Mouse (Mus musculus): Measurements from ENCODE around the gene Ccdc85c.

- TF ChIP-seq ZNF384 (IDR thresholded peaks at IDR 0.05; ENCODE audit: low read depth, low read length), result no peak
- TF ChIP-seq NRF1 (IDR thresholded peaks at IDR 0.05; ENCODE audit: low read depth, low read length), result no peak
- no peak for TF ChIP-seq ETS1 (conservative IDR thresholded peaks at IDR 0.05; ENCODE audit: low read depth, low read length)
- no peak for TF ChIP-seq E2F4 (IDR thresholded peaks at IDR 0.05; ENCODE audit: insufficient replicate concordance, low read depth, low read length)
- peak; percentile 23; the same call in 1 of the 2 replicates for TF ChIP-seq POLR2A (IDR thresholded peaks at IDR 0.05; ENCODE audit: low read depth, low read length)
- peak; percentile 95 for TF ChIP-seq UBTF (IDR thresholded peaks at IDR 0.05; ENCODE audit: low read depth, low read length)
- TF ChIP-seq MYC (IDR thresholded peaks at IDR 0.05; ENCODE audit: low read depth, low read length), result no peak
- no peak; the same call in 1 of the 2 replicates for TF ChIP-seq SIN3A (IDR thresholded peaks at IDR 0.05; ENCODE audit: low read length)
- no peak for TF ChIP-seq CTCF (conservative IDR thresholded peaks at IDR 0.05 in 1 of 2, IDR thresholded peaks at IDR 0.05 in 1 of 2; ENCODE audit: low read depth in 2 of 2, low read length in 2 of 2)
These were observed 96.6 kb downstream of the Ccdc85c start for GRCm38 (mm10) chr12:108178331-108179245.

Data from CH12.LX (cell line).